Mouse (Mus musculus): Measurements from ENCODE around the gene Fbxw8. TPM values are rescaled to one million over a fixed set of nuclear protein-coding genes. Genes with fewer than 3 reads are reported as not detected.

Gene Fbxw8
- polyA plus RNA-seq, 1 experiment from 2014 or later = 21.4 TPM

DNA sequence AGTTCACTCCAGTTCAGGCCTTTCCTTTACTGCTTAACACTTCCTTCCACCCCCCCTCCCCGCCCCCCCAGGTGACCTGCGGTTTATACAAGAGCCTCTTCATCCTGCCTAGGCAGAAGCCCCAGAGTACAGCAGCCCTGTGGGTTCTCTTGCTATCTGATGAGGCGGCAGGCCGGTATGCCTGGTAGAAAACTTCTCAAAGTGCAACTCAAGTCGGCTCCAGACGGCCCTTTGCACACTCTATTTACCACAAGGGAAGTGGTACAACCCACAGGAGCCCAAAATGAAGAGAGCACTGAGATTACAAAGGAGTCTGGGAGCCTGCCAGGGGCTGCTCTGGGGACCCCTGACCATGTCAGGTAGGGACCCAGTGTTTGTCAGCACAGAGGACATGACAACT, 73.3 kb downstream of the Fbxw8 start:
- H3K4me3 ChIP-seq (ENCODE audit: low read depth, low read length) = no peak overlapping the region
- H3K27me3 ChIP-seq (ENCODE audit: control insufficient read depth, insufficient read depth, low read length) = no peaks in the 10 kb centered on the region
- no peak overlapping the region for H3K4me2 ChIP-seq (replicated peaks; ENCODE audit: low read depth, low read length)
- DNase-seq (ENCODE audit: low spot score) (no peak), ATAC-seq (ENCODE audit: low FRiP score) (no peak)
- no peak overlapping the region for H3K9ac ChIP-seq (ENCODE audit: low read depth, low read length)
- WGBS = 71% methylated on average over 6 of the region's 6 CpGs
- peak overlapping the region; percentile 52 for H3K27ac ChIP-seq (ENCODE audit: low read depth, low read length)
- H3K4me1 ChIP-seq (replicated peaks; ENCODE audit: control insufficient read depth, insufficient read depth, low read length) = peaks cover 13% of the 10 kb centered on the region; the same call in 1 of the 2 replicates
- no peaks in the 10 kb centered on the region for H3K9me3 ChIP-seq (ENCODE audit: control insufficient read depth, low read length)
- no peaks in the 10 kb centered on the region for H3K36me3 ChIP-seq (ENCODE audit: control insufficient read depth, insufficient read depth, low read length)

DNA sequence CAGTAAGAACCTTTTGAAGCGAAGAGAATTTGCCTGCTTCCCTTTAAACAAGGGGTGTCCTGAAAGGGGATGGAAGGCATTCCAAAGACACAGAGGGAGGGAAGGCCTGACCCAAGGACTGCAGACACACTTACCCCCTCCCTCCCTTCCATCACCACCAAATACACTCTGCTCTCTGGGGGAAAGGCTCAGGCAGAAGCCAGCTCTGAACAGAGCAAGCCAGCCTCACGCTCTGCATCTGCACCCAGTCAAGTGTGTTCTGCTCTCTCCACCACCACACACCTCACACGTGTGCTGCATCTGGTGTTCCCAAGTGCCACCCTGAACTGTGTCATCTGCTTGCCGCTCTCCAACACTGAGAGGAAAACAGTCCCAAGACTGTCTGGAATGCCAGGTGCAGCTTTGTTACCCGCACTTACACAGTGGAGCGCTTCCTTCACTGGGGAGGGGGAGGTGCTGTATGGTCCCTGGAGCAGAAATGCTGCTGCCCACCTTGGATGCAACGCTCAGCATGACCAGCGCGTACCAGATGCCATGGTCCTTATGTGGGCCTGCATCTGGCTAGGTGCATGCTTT, 73.8 kb downstream of the Fbxw8 start:
- no peak for DNase-seq (ENCODE audit: low spot score)
- peaks cover 10% of the 10 kb centered on the region; the same call in 1 of the 2 replicates for H3K4me1 ChIP-seq (replicated peaks; ENCODE audit: control insufficient read depth, insufficient read depth, low read length)
- no peaks in the 10 kb centered on the region for H3K27me3 ChIP-seq (ENCODE audit: control insufficient read depth, insufficient read depth, low read length)
- no peaks in the 10 kb centered on the region for H3K9me3 ChIP-seq (ENCODE audit: control insufficient read depth, low read length)
- peak overlapping the region; percentile 49; the same call in 1 of the 2 replicates for H3K27ac ChIP-seq (ENCODE audit: low read depth, low read length)
- H3K4me3 ChIP-seq (ENCODE audit: low read depth, low read length) = no peak overlapping the region
- H3K36me3 ChIP-seq (ENCODE audit: control insufficient read depth, insufficient read depth, low read length) = no peaks in the 10 kb centered on the region
- WGBS = 80% methylated on average over 9 of the region's 9 CpGs
- no peak overlapping the region for H3K4me2 ChIP-seq (replicated peaks; ENCODE audit: low read depth, low read length)
- no peak overlapping the region for H3K9ac ChIP-seq (ENCODE audit: low read depth, low read length)
- ATAC-seq (ENCODE audit: low FRiP score) = no peak

DNA sequence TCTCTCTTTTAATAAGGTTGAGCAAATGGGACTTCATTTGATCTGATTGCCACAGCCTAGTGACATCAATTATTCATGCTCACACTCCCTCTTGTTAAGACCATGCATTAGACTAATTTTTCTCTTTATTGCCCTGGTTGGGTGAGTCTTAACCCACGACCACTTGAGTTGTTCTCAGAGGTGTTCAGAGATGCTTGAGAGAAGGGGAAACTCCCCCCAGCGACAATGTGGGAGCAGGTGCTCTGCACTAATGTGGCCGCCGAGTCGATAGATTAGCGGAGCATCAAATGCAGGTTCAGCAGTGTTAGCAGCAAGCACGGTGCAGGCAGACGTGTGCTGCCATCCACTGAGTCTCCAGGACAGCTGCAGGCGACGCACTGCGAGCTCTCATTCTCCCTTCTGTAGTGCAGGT, 75.4 kb downstream of the Fbxw8 start:
- WGBS = 58% methylated on average over 11 of the region's 11 CpGs
- peak; percentile 49 for DNase-seq (ENCODE audit: low spot score)
- H3K27ac ChIP-seq (ENCODE audit: low read depth, low read length) = peak overlapping the region; percentile 49

DNA sequence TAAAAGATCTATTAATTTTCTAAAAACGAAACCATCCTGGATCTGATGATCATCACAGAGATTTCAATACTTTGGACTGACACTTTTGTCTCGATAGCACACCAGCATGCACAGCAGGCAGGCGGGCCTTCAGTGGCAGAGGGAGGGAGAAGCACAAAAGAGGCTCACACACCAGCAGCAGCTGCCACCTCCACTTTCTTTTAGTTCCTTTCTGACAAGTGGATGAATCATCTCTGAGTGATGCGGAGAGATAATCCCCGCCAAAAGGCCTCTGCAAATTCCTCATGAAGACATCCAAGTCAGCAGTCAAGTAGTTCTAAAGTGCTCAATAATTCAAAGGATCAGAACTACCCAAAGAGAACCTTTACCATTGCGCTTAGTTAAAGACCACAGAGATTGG, 75.9 kb downstream of the Fbxw8 start:
- Histone ChIP-seq H3K4me2 (replicated peaks; ENCODE audit: low read depth, low read length) (no peak overlapping the region), H3K27ac (ENCODE audit: low read depth, low read length) (peak overlapping the region; percentile 49; the same call in 1 of the 2 replicates), H3K9me3 (ENCODE audit: control insufficient read depth, low read length) (no peaks in the 10 kb centered on the region), H3K4me1 (replicated peaks; ENCODE audit: control insufficient read depth, insufficient read depth, low read length) (peaks cover 8% of the 10 kb centered on the region; the same call in 1 of the 2 replicates), H3K4me3 (ENCODE audit: low read depth, low read length) (no peak overlapping the region), H3K9ac (ENCODE audit: low read depth, low read length) (no peak overlapping the region), H3K27me3 (ENCODE audit: control insufficient read depth, insufficient read depth, low read length) (no peaks in the 10 kb centered on the region), H3K36me3 (ENCODE audit: control insufficient read depth, insufficient read depth, low read length) (no peaks in the 10 kb centered on the region)
- DNase-seq (ENCODE audit: low spot score) = no peak
- no peak; the same call in 1 of the 2 replicates for ATAC-seq (ENCODE audit: low FRiP score)
- 48% methylated on average over 6 of the region's 6 CpGs for WGBS

More for the DNA sequence above, 75.4 kb downstream of the Fbxw8 start:
- Histone ChIP-seq H3K4me3 (ENCODE audit: low read depth, low read length) (no peak overlapping the region), H3K27me3 (ENCODE audit: control insufficient read depth, insufficient read depth, low read length) (no peaks in the 10 kb centered on the region), H3K4me1 (replicated peaks; ENCODE audit: control insufficient read depth, insufficient read depth, low read length) (peaks cover 8% of the 10 kb centered on the region; the same call in 1 of the 2 replicates), H3K9me3 (ENCODE audit: control insufficient read depth, low read length) (no peaks in the 10 kb centered on the region), H3K9ac (ENCODE audit: low read depth, low read length) (no peak overlapping the region), H3K36me3 (ENCODE audit: control insufficient read depth, insufficient read depth, low read length) (no peaks in the 10 kb centered on the region), H3K4me2 (replicated peaks; ENCODE audit: low read depth, low read length) (no peak overlapping the region)
- ATAC-seq (ENCODE audit: low FRiP score) = peak; percentile 71

DNA sequence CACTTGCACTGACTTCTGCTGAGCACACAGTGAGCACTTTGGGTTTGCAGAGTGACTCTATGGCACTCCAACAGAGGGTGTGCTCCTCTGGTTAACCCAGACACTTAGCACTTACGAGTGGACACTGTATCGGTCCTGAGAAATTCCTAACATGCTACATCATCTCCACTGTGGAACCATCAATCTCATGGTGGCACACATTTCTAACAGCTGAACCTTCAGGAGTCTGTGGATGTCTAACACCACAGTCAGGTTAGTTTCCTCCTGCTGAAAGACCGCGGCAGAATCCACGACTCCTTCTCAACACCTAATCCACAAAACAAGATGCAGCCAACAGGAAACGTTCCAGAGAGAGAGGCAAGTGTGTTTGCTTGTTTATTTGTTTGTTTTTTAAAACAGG, 76.7 kb downstream of the Fbxw8 start:
- no peaks in the 10 kb centered on the region for H3K9me3 ChIP-seq (ENCODE audit: control insufficient read depth, low read length)
- no peaks in the 10 kb centered on the region for H3K27me3 ChIP-seq (ENCODE audit: control insufficient read depth, insufficient read depth, low read length)
- no peaks in the 10 kb centered on the region for H3K36me3 ChIP-seq (ENCODE audit: control insufficient read depth, insufficient read depth, low read length)
- H3K4me1 ChIP-seq (replicated peaks; ENCODE audit: control insufficient read depth, insufficient read depth, low read length) = peaks cover 8% of the 10 kb centered on the region; the same call in 1 of the 2 replicates
- no peak overlapping the region for H3K27ac ChIP-seq (ENCODE audit: low read depth, low read length)
- WGBS = 83% methylated on average over 6 of the region's 6 CpGs
- ATAC-seq (ENCODE audit: low FRiP score) (no peak), DNase-seq (ENCODE audit: low spot score) (no peak)
- H3K4me2 ChIP-seq (replicated peaks; ENCODE audit: low read depth, low read length) = no peak overlapping the region
- H3K4me3 ChIP-seq (ENCODE audit: low read depth, low read length) = no peak overlapping the region
- H3K9ac ChIP-seq (ENCODE audit: low read depth, low read length) = no peak overlapping the region

DNA sequence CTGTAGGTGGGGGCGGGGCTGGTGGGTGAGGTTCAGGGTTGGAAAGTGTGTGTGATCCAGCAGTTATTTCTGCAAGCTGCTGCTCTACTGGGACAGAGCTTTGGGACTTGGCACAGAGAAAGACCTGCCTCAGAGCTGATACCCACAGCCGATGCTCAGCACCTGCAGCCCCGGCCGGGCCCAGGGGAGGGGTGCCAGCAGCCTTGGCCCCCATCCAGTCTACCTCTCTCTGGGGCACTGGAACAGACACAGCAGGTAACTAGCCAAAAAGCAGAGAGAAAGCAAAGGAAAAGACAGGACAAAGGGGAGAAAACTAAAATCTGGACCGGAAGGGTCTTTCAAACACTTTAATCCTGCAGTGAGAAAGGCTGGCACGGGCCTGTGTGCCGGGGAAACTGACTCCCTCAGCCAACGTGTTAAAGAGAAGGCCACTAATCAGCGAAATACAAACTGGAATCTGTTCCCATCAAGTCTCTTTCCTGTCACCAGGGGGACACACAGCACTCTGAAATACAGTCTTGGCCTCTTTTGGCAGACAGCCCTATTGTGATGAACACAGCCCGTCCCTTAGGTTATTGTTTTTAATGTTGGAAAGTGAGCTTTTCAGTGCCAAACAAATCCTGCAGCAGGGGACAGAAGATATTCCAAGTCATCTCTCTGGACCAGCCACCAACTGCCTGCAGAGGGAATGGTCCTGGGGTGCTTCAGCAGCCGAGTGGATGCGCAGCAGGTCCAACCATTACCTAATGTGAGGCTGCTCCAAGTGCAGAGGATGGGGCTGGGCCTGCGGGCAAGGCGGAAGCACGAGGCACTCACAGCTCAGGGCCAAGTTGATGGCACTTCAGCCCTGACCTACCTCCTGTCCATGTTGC, 78.3 kb downstream of the Fbxw8 start:
- H3K9ac ChIP-seq (ENCODE audit: low read depth, low read length) = no peak overlapping the region
- WGBS = 93% methylated on average over 15 of the region's 15 CpGs
- H3K4me2 ChIP-seq (replicated peaks; ENCODE audit: low read depth, low read length) = no peak overlapping the region
- peaks cover 7% of the 10 kb centered on the region; the same call in 1 of the 2 replicates for H3K4me1 ChIP-seq (replicated peaks; ENCODE audit: control insufficient read depth, insufficient read depth, low read length)
- H3K9me3 ChIP-seq (ENCODE audit: control insufficient read depth, low read length) = no peaks in the 10 kb centered on the region
- no peak for DNase-seq (ENCODE audit: low spot score)
- H3K27ac ChIP-seq (ENCODE audit: low read depth, low read length) = no peak overlapping the region
- ATAC-seq (ENCODE audit: low FRiP score) = no peak
- H3K36me3 ChIP-seq (ENCODE audit: control insufficient read depth, insufficient read depth, low read length) = no peaks in the 10 kb centered on the region
- H3K4me3 ChIP-seq (ENCODE audit: low read depth, low read length) = no peak overlapping the region
- no peaks in the 10 kb centered on the region for H3K27me3 ChIP-seq (ENCODE audit: control insufficient read depth, insufficient read depth, low read length)

DNA sequence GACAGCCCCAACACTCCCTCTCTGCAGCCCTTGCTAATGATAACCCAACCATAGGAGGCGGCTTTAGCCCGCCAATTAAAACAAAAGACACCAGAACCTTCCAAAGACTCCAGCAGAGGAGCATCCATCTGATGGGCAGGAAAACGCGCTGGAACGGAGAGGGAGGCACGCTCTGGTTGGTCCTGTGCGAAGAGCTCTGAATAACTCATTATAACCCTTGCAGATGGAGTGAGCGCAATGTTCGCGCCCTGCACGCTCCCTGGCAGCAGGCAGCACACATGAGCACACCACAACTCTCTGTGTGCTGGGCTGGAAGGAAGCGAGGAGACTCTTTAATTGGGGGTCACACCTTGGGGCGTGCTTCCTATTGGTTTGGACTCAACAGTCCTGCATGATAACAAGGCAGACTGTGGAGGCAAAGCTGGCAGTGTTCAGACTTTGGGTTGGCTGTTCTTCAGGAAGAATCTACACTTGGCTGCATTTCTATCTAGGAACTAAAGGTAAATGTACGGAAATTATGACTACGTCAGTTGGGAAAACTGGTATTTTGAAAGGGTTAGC, 82.0 kb downstream of the Fbxw8 start:
- no peak overlapping the region for H3K4me2 ChIP-seq (replicated peaks; ENCODE audit: low read depth, low read length)
- no peak overlapping the region for H3K27ac ChIP-seq (ENCODE audit: low read depth, low read length)
- no peaks in the 10 kb centered on the region for H3K9me3 ChIP-seq (ENCODE audit: control insufficient read depth, low read length)
- H3K36me3 ChIP-seq (ENCODE audit: control insufficient read depth, insufficient read depth, low read length) = no peaks in the 10 kb centered on the region
- H3K9ac ChIP-seq (ENCODE audit: low read depth, low read length) = no peak overlapping the region
- 77% methylated on average over 15 of the region's 15 CpGs for WGBS
- no peaks in the 10 kb centered on the region for H3K27me3 ChIP-seq (ENCODE audit: control insufficient read depth, insufficient read depth, low read length)
- H3K4me3 ChIP-seq (ENCODE audit: low read depth, low read length) = no peak overlapping the region
- DNase-seq (ENCODE audit: low spot score) (no peak), ATAC-seq (ENCODE audit: low FRiP score) (no peak)
- H3K4me1 ChIP-seq (replicated peaks; ENCODE audit: control insufficient read depth, insufficient read depth, low read length) = no peaks in the 10 kb centered on the region

DNA sequence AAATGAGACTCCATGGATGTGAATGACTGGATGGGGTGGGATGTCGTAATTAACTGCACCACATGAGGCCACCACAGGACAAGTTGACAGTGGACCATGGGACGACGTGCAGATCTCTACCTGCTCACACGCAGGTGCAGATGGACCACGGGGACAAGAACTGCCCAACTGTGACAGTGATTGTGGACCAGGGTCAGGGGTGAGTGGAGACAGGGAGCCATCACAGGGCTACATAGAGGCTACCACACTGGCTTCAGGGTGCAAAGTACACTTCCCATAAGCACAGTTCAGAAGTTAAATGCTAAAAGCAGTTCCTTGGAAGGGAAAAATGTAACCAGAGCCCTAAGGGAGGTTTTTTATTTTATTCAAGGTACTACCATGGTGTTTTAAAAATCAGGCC, 83.5 kb downstream of the Fbxw8 start:
- Histone ChIP-seq H3K9ac (ENCODE audit: low read depth, low read length) (no peak overlapping the region), H3K36me3 (ENCODE audit: control insufficient read depth, insufficient read depth, low read length) (no peaks in the 10 kb centered on the region), H3K9me3 (ENCODE audit: control insufficient read depth, low read length) (no peaks in the 10 kb centered on the region), H3K4me2 (replicated peaks; ENCODE audit: low read depth, low read length) (no peak overlapping the region), H3K27me3 (ENCODE audit: control insufficient read depth, insufficient read depth, low read length) (no peaks in the 10 kb centered on the region), H3K27ac (ENCODE audit: low read depth, low read length) (no peak overlapping the region), H3K4me3 (ENCODE audit: low read depth, low read length) (no peak overlapping the region), H3K4me1 (replicated peaks; ENCODE audit: control insufficient read depth, insufficient read depth, low read length) (no peaks in the 10 kb centered on the region)
- no peak for ATAC-seq (ENCODE audit: low FRiP score)
- 79% methylated on average over 5 of the region's 5 CpGs for WGBS
- DNase-seq (ENCODE audit: low spot score) = no peak
